Mouse (Mus musculus): ENCODE results near the gene Aldh18a1. TPM values are rescaled to one million over a fixed set of nuclear protein-coding genes. Genes with fewer than 3 reads are reported as not detected.

The Aldh18a1 gene
- total and polyA plus RNA-seq, 3 experiments = 24.9 to 111 (median 43.7) TPM

DNA sequence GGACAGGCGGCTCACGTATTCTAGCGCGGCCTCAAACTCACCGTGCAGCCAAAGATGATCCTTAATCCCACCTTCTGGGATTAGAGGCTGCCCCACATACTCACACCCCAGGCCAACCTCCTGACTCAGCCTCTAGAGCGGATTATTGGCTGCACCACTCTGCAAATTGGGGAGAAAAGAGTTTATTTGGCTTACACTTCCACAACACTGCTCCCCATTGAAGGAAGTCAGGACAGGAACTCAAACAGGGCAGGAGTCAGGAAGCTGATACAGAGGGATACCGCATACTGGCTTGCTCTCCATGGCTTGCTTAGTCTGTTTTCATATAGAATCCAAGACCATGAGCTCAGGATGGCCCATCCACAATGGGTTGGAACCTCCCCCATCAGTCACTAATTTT lies 73.9 kb downstream of the Aldh18a1 start:
- DNase-seq (ENCODE audit: low spot score) (no peak), ATAC-seq (ENCODE audit: extremely low read depth, insufficient number of reproducible peaks, low FRiP score, poor library complexity, severe bottlenecking) (no peak)
- no peak for TF ChIP-seq GATA2 (IDR thresholded peaks at IDR 0.05; ENCODE audit: borderline replicate concordance, low read depth, low read length)
- TF ChIP-seq TAL1 (conservative IDR thresholded peaks at IDR 0.05; ENCODE audit: low read depth, low read length) = no peak
- no peak for TF ChIP-seq POLR2AphosphoS5 (IDR thresholded peaks at IDR 0.05; ENCODE audit: insufficient replicate concordance, low read depth, low read length)
- TF ChIP-seq GATA1 (IDR thresholded peaks at IDR 0.05; ENCODE audit: borderline replicate concordance, low read length) = no peak
- TF ChIP-seq CTCF (IDR thresholded peaks at IDR 0.05; ENCODE audit: low read depth, low read length) = no peak
- H3K9me3 ChIP-seq (replicated peaks) = no peaks in the 10 kb centered on the region
- no peaks in the 10 kb centered on the region for H3K27me3 ChIP-seq (ENCODE audit: insufficient read depth, low read length)
- peaks cover 54% of the 10 kb centered on the region for H3K4me1 ChIP-seq (ENCODE audit: insufficient read depth, low read depth, low read length)
- no peaks in the 10 kb centered on the region for H3K36me3 ChIP-seq (replicated peaks)
- no peak overlapping the region; the same call in 1 of the 2 replicates for H3K4me3 ChIP-seq (ENCODE audit: low read depth, low read length)

DNA sequence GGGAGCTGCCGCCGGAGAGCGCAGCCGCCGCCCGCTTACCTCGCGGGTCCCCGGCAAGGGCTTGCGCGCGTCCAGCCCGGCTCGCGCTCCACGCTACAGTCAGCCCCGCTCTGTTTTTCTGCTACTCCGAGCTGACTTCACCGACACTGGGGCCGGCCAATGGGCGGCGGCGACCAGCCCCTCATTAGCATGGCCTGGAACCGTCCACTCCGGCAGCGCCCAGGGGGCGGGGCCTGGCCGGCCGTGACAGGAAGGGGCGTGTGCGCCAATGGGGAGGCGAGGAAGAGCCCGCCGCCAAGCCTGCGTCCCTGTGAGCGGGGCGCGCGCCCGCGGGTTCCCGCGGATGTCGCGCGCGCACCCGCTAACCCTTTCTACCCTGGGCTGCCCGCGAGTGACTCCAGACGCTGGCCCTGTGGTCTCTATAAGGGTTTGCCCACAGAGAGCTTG lies 74.6 kb downstream of the Aldh18a1 start, which contains the start of gene Sorbs1:
Sorbs1 (minus strand) TSS at position 148 of the 447 bp plus-strand sequence.
- Histone ChIP-seq H3K4me3 (ENCODE audit: low read depth, low read length) (peak within 1 kb of the TSS; percentile 83), H3K9me3 (replicated peaks) (no peaks in the 10 kb centered on the region), H3K36me3 (replicated peaks) (no peaks in the 10 kb centered on the region), H3K27me3 (ENCODE audit: insufficient read depth, low read length) (no peaks in the 10 kb centered on the region), H3K4me1 (ENCODE audit: insufficient read depth, low read depth, low read length) (peaks cover 61% of the 10 kb centered on the region)
- ATAC-seq (ENCODE audit: extremely low read depth, insufficient number of reproducible peaks, low FRiP score, poor library complexity, severe bottlenecking) (peak; percentile 89), DNase-seq (ENCODE audit: low spot score) (peak; percentile 97)
- no peak for TF ChIP-seq GATA1 (IDR thresholded peaks at IDR 0.05; ENCODE audit: borderline replicate concordance, low read length)
- no peak for TF ChIP-seq TAL1 (conservative IDR thresholded peaks at IDR 0.05; ENCODE audit: low read depth, low read length)
- no peak for TF ChIP-seq CTCF (IDR thresholded peaks at IDR 0.05; ENCODE audit: low read depth, low read length)
- TF ChIP-seq POLR2AphosphoS5 (IDR thresholded peaks at IDR 0.05; ENCODE audit: insufficient replicate concordance, low read depth, low read length) = no peak
- TF ChIP-seq GATA2 (IDR thresholded peaks at IDR 0.05; ENCODE audit: borderline replicate concordance, low read depth, low read length) = no peak

DNA sequence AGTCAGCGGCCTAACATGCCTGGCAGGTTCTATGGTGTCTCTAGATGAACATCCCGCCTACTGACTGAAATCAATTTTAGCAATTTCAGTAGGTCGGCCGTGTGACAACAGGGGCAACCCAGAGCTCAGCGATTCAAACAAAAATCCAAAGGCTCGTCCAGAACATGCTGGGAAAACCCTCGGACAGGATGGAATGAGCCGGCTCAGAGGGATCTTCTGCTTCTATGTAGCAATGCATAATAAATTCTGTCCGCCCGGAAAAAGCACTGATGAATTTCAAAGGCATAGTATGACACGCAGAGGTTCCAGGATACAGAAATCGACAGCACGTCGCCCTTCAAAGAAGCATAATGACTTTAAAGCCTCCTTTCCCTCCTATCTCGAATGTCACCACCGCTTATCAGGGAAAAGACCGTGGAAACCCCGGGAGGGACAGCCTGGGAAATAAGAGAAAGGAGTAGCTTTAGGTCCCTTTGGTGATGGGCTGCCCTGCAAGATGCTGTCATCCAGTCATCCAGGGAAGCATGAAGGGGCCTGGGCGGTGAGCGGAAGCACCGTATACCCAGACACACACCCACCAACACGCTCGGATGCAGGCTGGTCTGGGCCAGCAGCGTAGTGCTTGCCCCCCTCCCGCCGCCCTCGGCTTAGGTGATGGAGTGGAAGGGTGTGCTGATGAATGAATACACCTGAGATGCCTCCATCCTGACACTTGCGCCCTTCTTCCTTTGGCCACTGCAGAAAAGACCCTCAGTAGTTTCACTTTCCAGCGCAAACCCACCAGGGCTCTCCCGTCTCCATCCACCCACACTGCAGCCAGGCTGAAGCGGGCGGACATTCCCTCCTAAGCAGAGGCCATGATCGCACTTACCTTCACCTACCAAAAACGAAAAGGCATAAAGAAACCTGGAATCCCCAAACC lies 75.5 kb downstream of the Aldh18a1 start:
- ATAC-seq (ENCODE audit: extremely low read depth, insufficient number of reproducible peaks, low FRiP score, poor library complexity, severe bottlenecking) (no peak), DNase-seq (ENCODE audit: low spot score) (peak; percentile 44)
- TF ChIP-seq CTCF (IDR thresholded peaks at IDR 0.05; ENCODE audit: low read depth, low read length) = no peak
- TF ChIP-seq GATA1 (IDR thresholded peaks at IDR 0.05; ENCODE audit: borderline replicate concordance, low read length) = no peak
- TF ChIP-seq POLR2AphosphoS5 (IDR thresholded peaks at IDR 0.05; ENCODE audit: insufficient replicate concordance, low read depth, low read length) = no peak
- no peak for TF ChIP-seq TAL1 (conservative IDR thresholded peaks at IDR 0.05; ENCODE audit: low read depth, low read length)
- TF ChIP-seq GATA2 (IDR thresholded peaks at IDR 0.05; ENCODE audit: borderline replicate concordance, low read depth, low read length) = no peak
- H3K27me3 ChIP-seq (ENCODE audit: insufficient read depth, low read length) = no peaks in the 10 kb centered on the region
- H3K9me3 ChIP-seq (replicated peaks) = peaks cover 3% of the 10 kb centered on the region; the same call in 1 of the 2 replicates
- peaks cover 64% of the 10 kb centered on the region for H3K4me1 ChIP-seq (ENCODE audit: insufficient read depth, low read depth, low read length)
- H3K4me3 ChIP-seq (ENCODE audit: low read depth, low read length) = peak overlapping the region; percentile 83
- peaks cover 4% of the 10 kb centered on the region for H3K36me3 ChIP-seq (replicated peaks)

DNA sequence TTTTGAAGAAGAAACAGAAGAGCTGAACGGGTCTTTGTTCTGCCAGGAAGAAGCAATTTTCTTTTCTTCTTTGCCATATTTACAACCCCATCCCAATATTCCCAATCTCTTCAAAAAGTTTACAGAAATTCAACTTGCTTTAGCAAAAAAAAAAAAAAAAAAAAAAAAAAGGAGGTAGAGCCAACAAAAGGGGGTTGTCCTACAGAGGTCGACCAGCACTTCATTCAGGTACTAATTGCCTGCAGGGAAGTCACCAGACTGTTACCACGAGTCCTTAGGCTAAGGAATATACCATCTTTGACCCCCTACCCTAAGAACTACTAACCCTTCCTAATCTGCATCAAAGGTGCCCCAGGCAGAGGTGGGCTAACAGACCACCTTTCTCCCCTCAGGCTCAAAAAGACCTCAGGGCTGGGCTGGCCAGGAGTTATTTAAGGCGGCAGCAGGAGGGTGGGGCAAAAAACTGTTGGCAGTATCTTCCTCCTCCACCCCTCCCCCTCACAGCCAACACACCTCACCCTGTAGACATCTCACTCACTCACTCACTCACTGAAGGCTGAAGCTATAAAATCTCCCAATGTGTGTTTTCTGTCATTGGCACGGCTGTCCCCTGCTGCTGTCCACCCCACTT lies 76.5 kb downstream of the Aldh18a1 start:
- Histone ChIP-seq H3K9me3 (replicated peaks) (peaks cover 5% of the 10 kb centered on the region; the same call in 1 of the 2 replicates), H3K4me3 (ENCODE audit: low read depth, low read length) (peak overlapping the region; percentile 83; the same call in 1 of the 2 replicates), H3K27me3 (ENCODE audit: insufficient read depth, low read length) (no peaks in the 10 kb centered on the region), H3K4me1 (ENCODE audit: insufficient read depth, low read depth, low read length) (peaks cover 64% of the 10 kb centered on the region), H3K36me3 (replicated peaks) (peaks cover 8% of the 10 kb centered on the region)
- ATAC-seq (ENCODE audit: extremely low read depth, insufficient number of reproducible peaks, low FRiP score, poor library complexity, severe bottlenecking) (no peak), DNase-seq (ENCODE audit: low spot score) (peak; percentile 47)
- TF ChIP-seq GATA1 (IDR thresholded peaks at IDR 0.05; ENCODE audit: borderline replicate concordance, low read length) (no peak), CTCF (IDR thresholded peaks at IDR 0.05; ENCODE audit: low read depth, low read length) (no peak), POLR2AphosphoS5 (IDR thresholded peaks at IDR 0.05; ENCODE audit: insufficient replicate concordance, low read depth, low read length) (no peak), TAL1 (conservative IDR thresholded peaks at IDR 0.05; ENCODE audit: low read depth, low read length) (no peak), GATA2 (IDR thresholded peaks at IDR 0.05; ENCODE audit: borderline replicate concordance, low read depth, low read length) (no peak)

DNA sequence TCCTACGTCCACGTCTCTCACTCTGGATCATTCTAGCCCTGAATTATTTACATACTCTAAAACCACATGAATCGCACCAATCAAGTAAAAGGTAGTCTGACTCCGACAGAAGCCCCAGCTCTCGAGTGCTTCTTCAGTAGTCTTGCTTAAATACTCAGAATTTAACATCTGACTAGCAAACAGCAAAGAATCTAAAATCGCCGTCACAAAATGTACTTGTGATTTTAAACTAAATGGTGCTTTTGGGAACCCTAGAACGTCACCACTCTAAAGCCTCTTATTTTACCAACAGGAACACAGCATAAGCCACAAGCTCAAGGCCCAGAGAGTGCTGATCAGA lies 77.2 kb downstream of the Aldh18a1 start:
- DNase-seq (ENCODE audit: low spot score) = no peak
- TF ChIP-seq GATA2 (IDR thresholded peaks at IDR 0.05; ENCODE audit: borderline replicate concordance, low read depth, low read length) (no peak), CTCF (IDR thresholded peaks at IDR 0.05; ENCODE audit: low read depth, low read length) (no peak)
- H3K4me3 ChIP-seq (ENCODE audit: low read depth, low read length) = peak overlapping the region; percentile 48; the same call in 1 of the 2 replicates
- peaks cover 8% of the 10 kb centered on the region for H3K36me3 ChIP-seq (replicated peaks)
- ATAC-seq (ENCODE audit: extremely low read depth, insufficient number of reproducible peaks, low FRiP score, poor library complexity, severe bottlenecking) = no peak
- H3K9me3 ChIP-seq (replicated peaks) = peaks cover 5% of the 10 kb centered on the region; the same call in 1 of the 2 replicates
- no peaks in the 10 kb centered on the region for H3K27me3 ChIP-seq (ENCODE audit: insufficient read depth, low read length)
- peaks cover 64% of the 10 kb centered on the region for H3K4me1 ChIP-seq (ENCODE audit: insufficient read depth, low read depth, low read length)
